Comparison of ENCODE assay signal across 8 mouse cellular contexts in genomic region chr1:97661406-97662241, GRCm38 (mm10). TPM values are rescaled to one million over a fixed set of nuclear protein-coding genes. Genes with fewer than 3 reads are reported as not detected.
DNase-seq lines count a peak whose midpoint lies in the region; ATAC-seq and TF ChIP-seq lines count a peak whose summit lies in the region.

Gene D1Ertd622e (minus strand): TSS chr1:97662074.

- peaks cover 20% of the 10 kb centered on the region for H3K4me1 ChIP-seq in forebrain, postnatal 0 days (ENCODE audit: insufficient read depth)
- H3K4me1 ChIP-seq in lung, embryonic 16.5 days (replicated peaks; ENCODE audit: control insufficient read depth, insufficient read depth, low read length): peaks cover 14% of the 10 kb centered on the region

- no peak for TF ChIP-seq CTCF in forebrain, postnatal 0 days (IDR thresholded peaks at IDR 0.05; ENCODE audit: low read depth)

- H3K4me2 ChIP-seq in forebrain, postnatal 0 days (ENCODE audit: low read depth): peak within 1 kb of the TSS; percentile 74
- peak within 1 kb of the TSS; percentile 79 for H3K4me2 ChIP-seq in lung, embryonic 16.5 days (ENCODE audit: low read depth, low read length)

- no peaks in the 10 kb centered on the region for H3K36me3 ChIP-seq in forebrain, postnatal 0 days (ENCODE audit: insufficient read depth)
- no peaks in the 10 kb centered on the region for H3K36me3 ChIP-seq in lung, embryonic 16.5 days (ENCODE audit: control insufficient read depth, insufficient read depth, low read length)

- DNase-seq in MEL-GATA-1-ER (ENCODE audit: extremely low read depth, low read depth): peak; percentile 40
- DNase-seq in cerebellum, adult 18-20 months: peak; percentile 83 to 92
- peak; percentile 92 for DNase-seq in forebrain, postnatal 0 days
- peak; percentile 76 to 86 for DNase-seq in heart, postnatal 36 days
- peak; percentile 67 to 83 for DNase-seq in layer of hippocampus, adult 8-10 months (ENCODE audit: low spot score in 2 of 2)
- DNase-seq in ovary, postnatal 10 days (ENCODE audit: low spot score): peak; percentile 50
- DNase-seq in thymus, postnatal 0 days (ENCODE audit: low spot score): peak; percentile 74

- peak within 1 kb of the TSS; percentile 83 for H3K9ac ChIP-seq in forebrain, postnatal 0 days
- H3K9ac ChIP-seq in lung, embryonic 16.5 days (ENCODE audit: low read length): peak within 1 kb of the TSS; percentile 82

- peak within 1 kb of the TSS; percentile 98 for H3K27ac ChIP-seq in forebrain, postnatal 0 days (ENCODE audit: low read depth, low read length)
- H3K27ac ChIP-seq in lung, embryonic 16.5 days (ENCODE audit: low read length): peak within 1 kb of the TSS; percentile 86

- 3% methylated on average over 84 of the region's 106 CpGs for WGBS in forebrain, postnatal 0 days
- WGBS in lung, embryonic 16.5 days: under 1% methylated on average over 50 of the region's 106 CpGs

- H3K27me3 ChIP-seq in forebrain, postnatal 0 days (ENCODE audit: insufficient read depth, low read length): no peaks in the 10 kb centered on the region
- H3K27me3 ChIP-seq in lung, embryonic 16.5 days (ENCODE audit: control insufficient read depth, insufficient read depth, low read depth, low read length): no peaks in the 10 kb centered on the region

- ATAC-seq in forebrain, postnatal 0 days: peak; percentile 93
- ATAC-seq in lung, embryonic 16.5 days (ENCODE audit: low read depth): peak; percentile 94

- intact Hi-C loops in heart, postnatal 36 days (cut with DNase I): loop anchor here (5.0 kb wide), 2 partner anchors 106 to 436 kb away; partner anchors contain the start of gene Pam

- H3K4me3 ChIP-seq in forebrain, postnatal 0 days (ENCODE audit: low read depth, low read length): peak within 1 kb of the TSS; percentile 88
- H3K4me3 ChIP-seq in lung, embryonic 16.5 days (ENCODE audit: low read length): peak within 1 kb of the TSS; percentile 82

- H3K9me3 ChIP-seq in forebrain, postnatal 0 days (ENCODE audit: low read length): no peaks in the 10 kb centered on the region
- H3K9me3 ChIP-seq in lung, embryonic 16.5 days (ENCODE audit: control insufficient read depth, low read length): no peaks in the 10 kb centered on the region

RNA-seq across cellular contexts. Expression of gene D1Ertd622e, which starts in this region (rescaled TPM):
- total RNA-seq in forebrain, postnatal 0 days (2014; rRNA removed): 30.1 and 48.7 TPM in 2 replicates
- 59.2 and 60.0 TPM in 2 replicates for polyA plus RNA-seq in forebrain, postnatal 0 days (2015; fragmentation: Nextera tagmentation; extraction: Ambion mirVana)
- 1 to 10 TPM; 4.6 to 5.1 TPM for total RNA-seq in heart, postnatal 36 days (2021)
- total RNA-seq in layer of hippocampus, adult 8-10 months (2022): 10 to 100 TPM; 55.2 to 56.6 (median 55.9) TPM
- 17.0 and 19.5 TPM in 2 replicates for polyA plus RNA-seq in lung, embryonic 16.5 days (2015; fragmentation: Nextera tagmentation; extraction: Ambion mirVana)
- polyA plus RNA-seq in thymus, postnatal 0 days (2015; fragmentation: Nextera tagmentation; extraction: Ambion mirVana): 42.8 and 48.0 TPM in 2 replicates

Comparison
In these comparisons a context has a peak if more than half of its experiments do, and no peak if none do; other contexts are left out.
1. Peak in every context shown above with its lines: DNase-seq, ATAC-seq, H3K4me3 ChIP-seq and H3K27ac ChIP-seq.
2. DNase-seq: peak in every context shown above with its lines; median percentile 92 in forebrain, postnatal 0 days; 88 in cerebellum, adult 18-20 months; 81 in heart, postnatal 36 days; 75 in layer of hippocampus, adult 8-10 months; 74 in thymus, postnatal 0 days; 50 in ovary, postnatal 10 days; 40 in MEL-GATA-1-ER.